Mouse (Mus musculus): ENCODE measurements around the gene Lhx8. TPM values are rescaled to one million over a fixed set of nuclear protein-coding genes. Genes with fewer than 3 reads are reported as not detected.

Lhx8 gene
- total and polyA plus RNA-seq, 2 experiments, result not detected

- H3K79me2 ChIP-seq (ENCODE audit: control insufficient read depth, insufficient read depth, low read length), result no peaks in the 10 kb centered on the region
- no peaks in the 10 kb centered on the region for H3K4me1 ChIP-seq (ENCODE audit: control insufficient read depth, insufficient read depth, low read length)
- DNase-seq (ENCODE audit: extremely low read depth, low read depth, low spot score), result no peak
- H3K27me3 ChIP-seq (ENCODE audit: control insufficient read depth, insufficient read depth, low read length), result no peaks in the 10 kb centered on the region; the same call in 1 of the 2 replicates
- WGBS, result 76% methylated on average over 4 of the region's 4 CpGs
- H3K27ac ChIP-seq (replicated peaks; ENCODE audit: insufficient read depth, low read depth, low read length), result no peak overlapping the region
- H3K4me3 ChIP-seq (ENCODE audit: insufficient read depth, low read depth, low read length), result no peak overlapping the region
- no peak for TF ChIP-seq CTCF (IDR thresholded peaks at IDR 0.05; ENCODE audit: low read depth, low read length)
- TF ChIP-seq POLR2A (IDR thresholded peaks at IDR 0.05; ENCODE audit: extremely low read depth, insufficient read depth, low read length), result no peak
- no peaks in the 10 kb centered on the region for H3K36me3 ChIP-seq (ENCODE audit: control insufficient read depth, insufficient read depth, low read length)
- H3K9ac ChIP-seq (ENCODE audit: low read depth, low read length), result no peak overlapping the region
Observed at GRCm38 (mm10) chr3:154301102-154301501, 29.4 kb downstream of the Lhx8 start.

- TF ChIP-seq POLR2A (IDR thresholded peaks at IDR 0.05; ENCODE audit: extremely low read depth, insufficient read depth, low read length), result no peak
- TF ChIP-seq CTCF (IDR thresholded peaks at IDR 0.05; ENCODE audit: low read depth, low read length), result no peak
- WGBS, result 85% methylated on average over 9 of the region's 9 CpGs
Observed at GRCm38 (mm10) chr3:154300006-154300405, 30.5 kb downstream of the Lhx8 start.

DNA sequence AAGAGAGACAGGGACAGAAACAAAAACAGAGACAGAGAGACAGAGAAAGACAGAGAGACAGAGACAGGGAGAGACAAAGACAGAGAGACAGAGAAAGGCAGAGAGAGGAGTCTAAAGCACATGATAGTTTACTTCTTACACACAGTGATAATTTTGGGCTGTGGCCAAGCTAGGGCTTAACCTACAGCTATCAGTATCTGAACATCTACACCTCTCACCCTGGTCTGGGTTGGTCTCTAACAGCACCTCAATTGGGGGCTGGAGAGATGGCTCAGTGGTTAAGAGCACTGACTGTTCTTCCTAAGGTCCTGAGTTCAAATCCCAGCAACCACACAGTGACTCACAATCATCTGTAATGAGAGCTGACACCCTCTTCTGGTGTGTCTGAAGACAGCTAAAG lies 32.0 kb downstream of the Lhx8 start:
- DNase-seq (ENCODE audit: extremely low read depth, low read depth, low spot score), result no peak
- H3K27me3 ChIP-seq (ENCODE audit: control insufficient read depth, insufficient read depth, low read length), result no peaks in the 10 kb centered on the region
- no peaks in the 10 kb centered on the region for H3K4me1 ChIP-seq (ENCODE audit: control insufficient read depth, insufficient read depth, low read length)
- H3K4me3 ChIP-seq (ENCODE audit: insufficient read depth, low read depth, low read length), result no peak overlapping the region
- H3K9ac ChIP-seq (ENCODE audit: low read depth, low read length), result no peak overlapping the region
- H3K79me2 ChIP-seq (ENCODE audit: control insufficient read depth, insufficient read depth, low read length), result no peaks in the 10 kb centered on the region
- TF ChIP-seq POLR2A (IDR thresholded peaks at IDR 0.05; ENCODE audit: extremely low read depth, insufficient read depth, low read length) (no peak), CTCF (IDR thresholded peaks at IDR 0.05; ENCODE audit: low read depth, low read length) (no peak)
- H3K27ac ChIP-seq (replicated peaks; ENCODE audit: insufficient read depth, low read depth, low read length), result no peak overlapping the region
- no peaks in the 10 kb centered on the region for H3K36me3 ChIP-seq (ENCODE audit: control insufficient read depth, insufficient read depth, low read length)

More at GRCm38 (mm10) chr3:154300006-154300405, 30.5 kb downstream of the Lhx8 start:
- Histone ChIP-seq H3K4me3 (ENCODE audit: insufficient read depth, low read depth, low read length) (no peak overlapping the region), H3K27ac (replicated peaks; ENCODE audit: insufficient read depth, low read depth, low read length) (no peak overlapping the region), H3K9ac (ENCODE audit: low read depth, low read length) (no peak overlapping the region), H3K79me2 (ENCODE audit: control insufficient read depth, insufficient read depth, low read length) (no peaks in the 10 kb centered on the region), H3K36me3 (ENCODE audit: control insufficient read depth, insufficient read depth, low read length) (no peaks in the 10 kb centered on the region), H3K4me1 (ENCODE audit: control insufficient read depth, insufficient read depth, low read length) (no peaks in the 10 kb centered on the region), H3K27me3 (ENCODE audit: control insufficient read depth, insufficient read depth, low read length) (no peaks in the 10 kb centered on the region; the same call in 1 of the 2 replicates)
- DNase-seq (ENCODE audit: extremely low read depth, low read depth, low spot score), result no peak

DNA sequence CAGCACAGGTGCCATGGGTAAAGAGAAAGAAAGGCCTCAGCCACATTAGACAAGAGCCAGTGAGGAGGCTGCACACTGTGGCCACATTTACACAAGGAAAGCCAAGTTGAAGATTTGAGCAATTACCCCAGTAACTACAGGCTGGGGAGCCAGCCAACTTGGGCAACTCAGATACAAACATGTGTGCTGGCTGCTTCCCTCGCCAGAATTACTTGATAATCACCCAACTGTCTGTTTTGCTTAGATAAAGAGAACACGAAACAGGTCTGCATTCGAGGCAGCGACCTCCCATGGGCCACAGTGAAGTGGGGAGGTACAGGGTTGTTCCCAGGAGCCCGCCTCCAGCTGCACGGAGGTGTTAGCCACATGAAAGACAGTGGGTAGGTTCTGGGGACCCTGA lies 33.0 kb downstream of the Lhx8 start:
- Histone ChIP-seq H3K4me3 (ENCODE audit: insufficient read depth, low read depth, low read length) (no peak overlapping the region), H3K79me2 (ENCODE audit: control insufficient read depth, insufficient read depth, low read length) (no peaks in the 10 kb centered on the region), H3K4me1 (ENCODE audit: control insufficient read depth, insufficient read depth, low read length) (no peaks in the 10 kb centered on the region), H3K27ac (replicated peaks; ENCODE audit: insufficient read depth, low read depth, low read length) (no peak overlapping the region), H3K36me3 (ENCODE audit: control insufficient read depth, insufficient read depth, low read length) (no peaks in the 10 kb centered on the region), H3K9ac (ENCODE audit: low read depth, low read length) (no peak overlapping the region), H3K27me3 (ENCODE audit: control insufficient read depth, insufficient read depth, low read length) (0 out of 2 replicates have a peak, but pooled peaks cover 2% of the 10 kb centered on the region)
- peak; percentile 55 for DNase-seq (ENCODE audit: extremely low read depth, low read depth, low spot score)
- TF ChIP-seq POLR2A (IDR thresholded peaks at IDR 0.05; ENCODE audit: extremely low read depth, insufficient read depth, low read length) (no peak), CTCF (IDR thresholded peaks at IDR 0.05; ENCODE audit: low read depth, low read length) (no peak)
- 31% methylated on average over 6 of the region's 6 CpGs for WGBS

DNA sequence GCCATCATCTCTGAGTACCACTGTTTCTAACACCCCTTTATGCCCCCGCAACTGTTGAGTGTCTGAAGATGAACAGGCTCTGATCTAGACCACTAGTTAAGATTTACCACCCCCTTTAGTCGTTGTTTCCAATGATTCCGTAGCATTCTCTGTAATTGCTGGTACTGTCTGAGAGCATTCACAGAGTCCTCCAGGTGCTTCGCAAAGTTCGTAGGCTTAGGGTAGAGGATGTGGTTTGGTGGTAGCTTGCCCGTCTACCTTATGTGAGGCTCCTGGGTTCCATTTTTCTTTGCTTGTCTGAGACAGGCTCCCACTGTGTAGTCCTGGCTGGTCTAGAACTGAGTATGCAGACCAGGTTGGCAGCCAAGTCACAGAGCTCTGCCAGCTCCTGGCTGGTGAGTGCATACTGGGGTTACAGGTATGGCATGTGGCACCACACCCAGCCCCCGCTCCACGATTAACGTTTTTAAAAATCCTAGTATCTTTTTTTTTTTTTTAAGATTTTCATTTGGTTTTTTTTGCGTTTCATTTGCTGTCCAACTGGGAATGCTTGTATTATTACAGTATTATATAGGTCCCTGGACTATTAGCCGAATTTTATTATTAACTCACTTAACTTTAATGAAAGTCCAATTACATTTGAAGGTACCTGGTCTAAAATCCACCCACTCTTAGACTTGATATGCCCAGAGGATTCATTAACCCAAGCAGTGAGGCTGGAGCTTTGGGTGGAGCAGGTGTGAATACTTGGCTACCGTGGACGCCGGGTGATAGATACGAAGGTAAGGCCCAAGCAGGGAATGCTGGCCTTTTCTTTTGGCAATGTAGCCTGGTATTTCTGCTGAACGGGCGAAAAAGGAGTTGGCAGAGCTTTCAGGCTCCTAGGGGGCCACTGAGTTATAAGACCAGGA lies 35.3 kb downstream of the Lhx8 start:
- 0 out of 2 replicates have a peak, but pooled peaks cover 2% of the 10 kb centered on the region for H3K27me3 ChIP-seq (ENCODE audit: control insufficient read depth, insufficient read depth, low read length)
- H3K27ac ChIP-seq (replicated peaks; ENCODE audit: insufficient read depth, low read depth, low read length), result no peak overlapping the region
- no peak for DNase-seq (ENCODE audit: extremely low read depth, low read depth, low spot score)
- no peaks in the 10 kb centered on the region for H3K4me1 ChIP-seq (ENCODE audit: control insufficient read depth, insufficient read depth, low read length)
- no peaks in the 10 kb centered on the region for H3K36me3 ChIP-seq (ENCODE audit: control insufficient read depth, insufficient read depth, low read length)
- no peak overlapping the region for H3K4me3 ChIP-seq (ENCODE audit: insufficient read depth, low read depth, low read length)
- H3K9ac ChIP-seq (ENCODE audit: low read depth, low read length), result no peak overlapping the region
- no peak for TF ChIP-seq CTCF (IDR thresholded peaks at IDR 0.05; ENCODE audit: low read depth, low read length)
- no peak for TF ChIP-seq POLR2A (IDR thresholded peaks at IDR 0.05; ENCODE audit: extremely low read depth, insufficient read depth, low read length)
- no peaks in the 10 kb centered on the region for H3K79me2 ChIP-seq (ENCODE audit: control insufficient read depth, insufficient read depth, low read length)
- 90% methylated on average over 17 of the region's 17 CpGs for WGBS

Measured in liver, adult 2 months (tissue).